Mouse (Mus musculus) midbrain, embryonic 11.5 days (tissue): ENCODE data around the gene B4galt1. TPM values are rescaled to one million over a fixed set of nuclear protein-coding genes. Genes with fewer than 3 reads are reported as not detected.

ENCODE experiments used
- ATAC-seq: fragments of 200-750 bp; cut with Nextera tagmentation; 2 replicates; pipeline ENCODE4 v1.8.0; 2017; ENCODE audit warnings: moderate TSS enrichment, moderate library complexity; ENCODE audit not compliant: low FRiP score
- DNase-seq: peaks from one replicate; pipeline ENCODE4 v3.0.0; 2015; ENCODE audit warnings: low spot score; ENCODE audit errors: missing footprints
- H3K27ac ChIP-seq: fragments of 300-500 bp; sonication (generic); 2 replicates; pipeline ENCODE4 v1.5.1; 2014; ENCODE audit warnings: low read depth, low read length
- H3K27me3 ChIP-seq: fragments of 300-500 bp; sonication (generic); 2 replicates; pipeline ENCODE4 v1.6.1; 2014; ENCODE audit warnings: mild to moderate bottlenecking, low read length, moderate library complexity, mixed read lengths; ENCODE audit not compliant: control insufficient read depth, insufficient read depth
- H3K36me3 ChIP-seq: fragments of 300-500 bp; sonication (generic); 2 replicates; pipeline ENCODE4 v1.6.1; 2014; ENCODE audit warnings: mild to moderate bottlenecking, low read length, moderate library complexity, mixed read lengths; ENCODE audit not compliant: control insufficient read depth, insufficient read depth
- H3K4me1 ChIP-seq: fragments of 300-500 bp; sonication (generic); 2 replicates; pipeline ENCODE4 v1.6.1; 2014; ENCODE audit warnings: low read length; ENCODE audit not compliant: control insufficient read depth, insufficient read depth
- H3K4me2 ChIP-seq: fragments of 300-500 bp; sonication (generic); 2 replicates; pipeline ENCODE4 v1.6.1; 2014; ENCODE audit warnings: mild to moderate bottlenecking, moderate library complexity
- H3K4me3 ChIP-seq: fragments of 300-500 bp; sonication (generic); 2 replicates; pipeline ENCODE4 v1.5.1; 2014; ENCODE audit warnings: low read depth, low read length
- H3K9ac ChIP-seq: fragments of 300-500 bp; sonication (generic); 2 replicates; pipeline ENCODE4 v1.6.1; 2014; ENCODE audit warnings: low read length
- H3K9me3 ChIP-seq: fragments of 300-500 bp; sonication (generic); 2 replicates; pipeline ENCODE4 v1.6.1; 2016; ENCODE audit warnings: low read length; ENCODE audit not compliant: control insufficient read depth
- WGBS: fragments of 180-500 bp; shearing (Covaris S2); extraction: QIAGEN DNeasy Blood & Tissue Kit; methylation state at CpG from one replicate; pipeline ENCODE4 v1.1.7; 2014; 5-methylcytosine and 5-hydroxymethylcytosine counted together
- polyA plus RNA-seq: library from polyadenylated mRNA; unstranded; fragments of >200 nt; fragmentation: Nextera tagmentation; extraction: Ambion mirVana; gene quantifications from 2 replicates; pipeline ENCODE4 v1.2.1, GENCODE M21; 2014

The B4galt1 gene
- polyA plus RNA-seq, 1 experiment from 2014 or later, result 13.8 TPM

- Histone ChIP-seq H3K4me3 (no peak overlapping the region), H3K27me3 (no peaks in the 10 kb centered on the region), H3K9ac (peak overlapping the region; percentile 10; the same call in 1 of the 2 replicates), H3K9me3 (no peaks in the 10 kb centered on the region), H3K36me3 (no peaks in the 10 kb centered on the region), H3K4me1 (no peaks in the 10 kb centered on the region), H3K4me2 (no peak overlapping the region), H3K27ac (no peak overlapping the region)
- DNase-seq, result peak; percentile 59
- WGBS, result 88% methylated on average over 10 of the region's 10 CpGs
- ATAC-seq, result no peak
Measured at GRCm38 (mm10) chr4:40837451-40838285, 16.1 kb downstream of the B4galt1 start.

GRCm38 (mm10) chr4:40837008-40837407 lies 16.8 kb downstream of the B4galt1 start:
- H3K27ac ChIP-seq, result no peak overlapping the region
- no peak overlapping the region for H3K4me3 ChIP-seq
- H3K36me3 ChIP-seq, result no peaks in the 10 kb centered on the region
- no peak for ATAC-seq
- H3K4me2 ChIP-seq, result no peak overlapping the region
- no peaks in the 10 kb centered on the region for H3K4me1 ChIP-seq
- H3K9me3 ChIP-seq, result no peaks in the 10 kb centered on the region
- no peak overlapping the region for H3K9ac ChIP-seq
- 82% methylated on average over 3 of the region's 3 CpGs for WGBS
- peak; percentile 59 for DNase-seq
- H3K27me3 ChIP-seq, result no peaks in the 10 kb centered on the region

- H3K27ac ChIP-seq, result no peak overlapping the region
- H3K4me3 ChIP-seq, result no peak overlapping the region
- no peak overlapping the region for H3K9ac ChIP-seq
- no peaks in the 10 kb centered on the region for H3K9me3 ChIP-seq
- 86% methylated on average over 5 of the region's 5 CpGs for WGBS
- ATAC-seq (no peak), DNase-seq (peak; percentile 64)
- no peak overlapping the region for H3K4me2 ChIP-seq
- H3K36me3 ChIP-seq, result no peaks in the 10 kb centered on the region
- no peaks in the 10 kb centered on the region for H3K4me1 ChIP-seq
- H3K27me3 ChIP-seq, result no peaks in the 10 kb centered on the region
Measured at GRCm38 (mm10) chr4:40834872-40835271, 18.9 kb downstream of the B4galt1 start.

GRCm38 (mm10) chr4:40834232-40834786 lies 19.5 kb downstream of the B4galt1 start:
- 77% methylated on average over 4 of the region's 4 CpGs for WGBS

DNA sequence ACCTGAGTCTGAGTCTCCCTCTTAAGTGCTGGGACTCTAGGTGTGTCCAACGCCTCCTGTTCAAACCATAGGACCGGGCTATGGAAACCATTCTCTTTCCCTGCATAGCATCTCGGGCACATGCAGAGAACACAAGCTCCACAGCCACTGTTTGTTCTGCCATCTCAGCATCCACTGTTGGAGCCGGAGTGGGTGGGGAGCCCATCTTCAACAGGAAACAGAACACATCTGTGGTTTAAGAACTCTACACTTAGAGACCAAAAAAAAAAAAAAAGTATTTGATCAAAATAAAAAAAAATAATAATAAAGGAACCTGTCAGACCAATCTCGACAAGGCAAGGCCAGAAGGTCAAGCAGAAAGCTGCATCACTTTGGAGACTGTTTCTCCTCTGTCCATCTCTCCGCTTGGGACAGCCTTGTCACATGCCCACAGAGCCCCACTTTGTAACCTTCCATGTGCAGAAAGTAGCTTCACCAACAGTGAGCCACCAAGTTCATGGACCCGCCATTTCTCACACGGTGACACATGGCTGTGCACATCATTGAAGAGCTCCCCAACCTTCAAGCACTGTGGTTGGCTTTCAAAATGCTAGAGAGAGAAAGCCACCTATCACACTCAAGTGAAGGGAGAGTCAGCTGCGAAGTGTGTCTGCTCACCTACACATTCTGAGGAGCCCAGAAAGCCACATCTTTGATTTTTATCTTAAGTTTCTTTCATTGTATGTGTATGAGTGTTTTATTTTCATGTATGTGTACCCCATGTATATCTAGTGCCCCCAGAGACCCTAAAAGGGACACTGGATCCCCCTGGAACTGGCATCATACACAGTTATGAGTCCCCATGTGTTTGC lies 20.2 kb downstream of the B4galt1 start:
- DNase-seq, result peak; percentile 76
- H3K27me3 ChIP-seq, result no peaks in the 10 kb centered on the region

More at GRCm38 (mm10) chr4:40834232-40834786, 19.5 kb downstream of the B4galt1 start:
- Histone ChIP-seq H3K36me3 (no peaks in the 10 kb centered on the region), H3K27ac (no peak overlapping the region), H3K9ac (no peak overlapping the region), H3K4me3 (no peak overlapping the region), H3K9me3 (no peaks in the 10 kb centered on the region), H3K27me3 (no peaks in the 10 kb centered on the region), H3K4me2 (no peak overlapping the region), H3K4me1 (no peaks in the 10 kb centered on the region)
- DNase-seq, result peak; percentile 57
- no peak for ATAC-seq

DNA sequence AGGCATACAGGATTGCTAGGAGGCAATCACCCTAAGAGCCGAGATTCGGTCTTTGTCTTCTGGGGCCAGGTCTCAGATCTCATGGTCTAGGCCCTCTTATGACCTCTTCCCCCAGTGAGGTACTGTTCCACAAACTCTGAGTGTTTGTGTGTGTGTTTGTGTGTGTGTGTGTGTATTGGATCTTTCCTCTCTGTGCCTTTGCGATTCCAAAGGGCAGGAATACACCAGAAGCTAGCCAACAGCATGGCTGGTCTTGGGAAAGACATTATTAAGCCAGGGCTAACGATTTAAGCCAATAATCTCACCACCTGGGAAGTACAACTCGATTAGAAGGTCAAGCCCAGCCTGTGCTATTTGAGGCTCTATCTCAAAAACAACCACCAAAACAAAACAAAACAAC lies 23.3 kb downstream of the B4galt1 start:
- Histone ChIP-seq H3K27ac (no peak overlapping the region), H3K4me1 (no peaks in the 10 kb centered on the region), H3K9me3 (no peaks in the 10 kb centered on the region), H3K4me2 (no peak overlapping the region), H3K36me3 (no peaks in the 10 kb centered on the region), H3K4me3 (no peak overlapping the region), H3K9ac (no peak overlapping the region), H3K27me3 (no peaks in the 10 kb centered on the region)
- peak; percentile 28 for DNase-seq
- ATAC-seq, result no peak
- 78% methylated on average over 5 of the region's 5 CpGs for whole genome bisulfite sequencing

More for the DNA sequence above, 20.2 kb downstream of the B4galt1 start:
- H3K4me1 ChIP-seq, result no peaks in the 10 kb centered on the region
- H3K27ac ChIP-seq, result no peak overlapping the region
- no peak overlapping the region for H3K4me3 ChIP-seq
- no peaks in the 10 kb centered on the region for H3K36me3 ChIP-seq
- no peak overlapping the region for H3K4me2 ChIP-seq
- H3K9ac ChIP-seq, result no peak overlapping the region
- H3K9me3 ChIP-seq, result no peaks in the 10 kb centered on the region
- no peak for ATAC-seq
- WGBS, result 96% methylated on average over 9 of the region's 9 CpGs

GRCm38 (mm10) chr4:40829654-40830400 lies 24.0 kb downstream of the B4galt1 start:
- no peaks in the 10 kb centered on the region for H3K36me3 ChIP-seq
- H3K9ac ChIP-seq, result no peak overlapping the region
- H3K27me3 ChIP-seq, result no peaks in the 10 kb centered on the region
- no peak for ATAC-seq
- DNase-seq, result peak; percentile 35
- H3K4me1 ChIP-seq, result no peaks in the 10 kb centered on the region
- H3K27ac ChIP-seq, result no peak overlapping the region
- no peak overlapping the region for H3K4me3 ChIP-seq
- H3K9me3 ChIP-seq, result no peaks in the 10 kb centered on the region
- no peak overlapping the region for H3K4me2 ChIP-seq
- 74% methylated on average over 13 of the region's 13 CpGs for WGBS

- Histone ChIP-seq H3K4me2 (no peak overlapping the region), H3K27ac (no peak overlapping the region), H3K36me3 (no peaks in the 10 kb centered on the region), H3K4me3 (no peak overlapping the region), H3K4me1 (no peaks in the 10 kb centered on the region), H3K27me3 (no peaks in the 10 kb centered on the region), H3K9ac (no peak overlapping the region), H3K9me3 (no peaks in the 10 kb centered on the region)
- WGBS, result 84% methylated on average over 7 of the region's 7 CpGs
- no peak for ATAC-seq
- DNase-seq, result peak; percentile 61
Measured at GRCm38 (mm10) chr4:40828910-40829309, 24.9 kb downstream of the B4galt1 start.
